Mouse (Mus musculus): Measurements from ENCODE around the gene Thap4. TPM values are rescaled to one million over a fixed set of nuclear protein-coding genes. Genes with fewer than 3 reads are reported as not detected.

The Thap4 gene
- polyA plus RNA-seq, 1 experiment, result 226 TPM

DNA sequence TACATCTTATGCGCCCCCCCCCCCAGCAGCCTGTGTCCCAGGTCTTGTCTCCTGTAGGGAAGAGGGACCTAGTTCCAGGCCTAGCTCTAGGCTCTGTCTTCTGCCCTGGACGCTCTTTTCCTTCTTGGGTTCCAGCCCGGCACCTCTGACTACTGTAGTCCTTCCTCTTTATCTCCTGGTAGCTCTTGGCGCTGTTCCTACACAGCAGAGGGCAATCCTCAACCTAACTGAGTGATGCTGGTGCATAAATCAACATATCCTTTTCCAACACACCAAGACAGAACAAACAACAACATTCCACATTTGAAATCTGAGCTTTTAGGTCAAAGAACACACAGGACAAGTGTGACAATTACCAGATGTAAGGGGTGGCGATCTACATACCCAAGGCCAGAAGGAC lies 8.5 kb downstream of the Thap4 start:
- H3K27ac ChIP-seq (ENCODE audit: insufficient read depth, low read depth, low read length), result no peak overlapping the region
- 74% methylated on average over 5 of the region's 5 CpGs for WGBS
- no peak for TF ChIP-seq POLR2A (IDR thresholded peaks at IDR 0.05; ENCODE audit: low read depth, low read length)
- peaks cover 8% of the 10 kb centered on the region; the same call in 1 of the 2 replicates for H3K4me1 ChIP-seq (ENCODE audit: control insufficient read depth, insufficient read depth, low read length)
- no peak overlapping the region for H3K4me3 ChIP-seq (ENCODE audit: insufficient read depth, low read depth, low read length)
- DNase-seq, result no peak
- H3K36me3 ChIP-seq (ENCODE audit: control insufficient read depth, insufficient read depth, low read length), result no peaks in the 10 kb centered on the region; the same call in 1 of the 2 replicates
- H3K27me3 ChIP-seq (replicated peaks; ENCODE audit: control insufficient read depth, insufficient read depth, low read length), result no peaks in the 10 kb centered on the region

DNA sequence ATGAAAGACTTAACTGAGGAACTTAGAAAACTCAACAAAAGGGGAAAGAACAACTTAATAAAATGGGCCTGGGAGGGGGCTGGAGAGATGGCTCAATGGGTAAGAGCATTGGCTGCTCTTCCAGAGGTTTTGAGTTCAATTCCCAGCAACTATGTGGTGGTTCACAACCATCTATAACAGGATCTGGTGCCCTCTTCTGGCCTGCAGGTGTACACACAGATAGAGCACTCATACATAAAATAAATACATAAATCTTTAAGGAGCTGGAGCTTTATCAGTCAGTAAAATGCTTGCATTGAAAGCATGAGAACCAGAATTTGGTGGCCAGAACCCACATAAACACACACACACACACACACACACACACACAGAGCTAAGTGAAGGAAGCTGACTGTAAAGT lies 11.8 kb downstream of the Thap4 start:
- Histone ChIP-seq H3K27me3 (replicated peaks; ENCODE audit: control insufficient read depth, insufficient read depth, low read length) (no peaks in the 10 kb centered on the region), H3K36me3 (ENCODE audit: control insufficient read depth, insufficient read depth, low read length) (no peaks in the 10 kb centered on the region; the same call in 1 of the 2 replicates), H3K27ac (ENCODE audit: insufficient read depth, low read depth, low read length) (no peak overlapping the region), H3K4me1 (ENCODE audit: control insufficient read depth, insufficient read depth, low read length) (peaks cover 4% of the 10 kb centered on the region; the same call in 1 of the 2 replicates), H3K4me3 (ENCODE audit: insufficient read depth, low read depth, low read length) (no peak overlapping the region)
- no peak for TF ChIP-seq CTCF (conservative IDR thresholded peaks at IDR 0.05; ENCODE audit: insufficient read depth, insufficient read length, low read depth, low read length)
- TF ChIP-seq POLR2A (IDR thresholded peaks at IDR 0.05; ENCODE audit: low read depth, low read length), result no peak
- no peak for DNase-seq

- no peak overlapping the region for H3K4me3 ChIP-seq (ENCODE audit: insufficient read depth, low read depth, low read length)
- peaks cover 4% of the 10 kb centered on the region; the same call in 1 of the 2 replicates for H3K4me1 ChIP-seq (ENCODE audit: control insufficient read depth, insufficient read depth, low read length)
- H3K36me3 ChIP-seq (ENCODE audit: control insufficient read depth, insufficient read depth, low read length), result no peaks in the 10 kb centered on the region; the same call in 1 of the 2 replicates
- H3K27ac ChIP-seq (ENCODE audit: insufficient read depth, low read depth, low read length), result no peak overlapping the region
- DNase-seq, result no peak
- 67% methylated on average over 4 of the region's 4 CpGs for WGBS
- TF ChIP-seq POLR2A (IDR thresholded peaks at IDR 0.05; ENCODE audit: low read depth, low read length) (no peak), CTCF (conservative IDR thresholded peaks at IDR 0.05; ENCODE audit: insufficient read depth, insufficient read length, low read depth, low read length) (no peak)
- no peaks in the 10 kb centered on the region for H3K27me3 ChIP-seq (replicated peaks; ENCODE audit: control insufficient read depth, insufficient read depth, low read length)
These were observed 12.7 kb downstream of the Thap4 start for GRCm38 (mm10) chr1:93741987-93742386.

GRCm38 (mm10) chr1:93740671-93741070 lies 14.0 kb downstream of the Thap4 start:
- no peak for DNase-seq
- no peak overlapping the region for H3K27ac ChIP-seq (ENCODE audit: insufficient read depth, low read depth, low read length)
- no peaks in the 10 kb centered on the region for H3K27me3 ChIP-seq (replicated peaks; ENCODE audit: control insufficient read depth, insufficient read depth, low read length)
- TF ChIP-seq CTCF (conservative IDR thresholded peaks at IDR 0.05; ENCODE audit: insufficient read depth, insufficient read length, low read depth, low read length) (no peak), POLR2A (IDR thresholded peaks at IDR 0.05; ENCODE audit: low read depth, low read length) (no peak)
- H3K4me3 ChIP-seq (ENCODE audit: insufficient read depth, low read depth, low read length), result no peak overlapping the region
- H3K4me1 ChIP-seq (ENCODE audit: control insufficient read depth, insufficient read depth, low read length), result no peaks in the 10 kb centered on the region
- H3K36me3 ChIP-seq (ENCODE audit: control insufficient read depth, insufficient read depth, low read length), result no peaks in the 10 kb centered on the region; the same call in 1 of the 2 replicates
- WGBS, result 88% methylated on average over 2 of the region's 2 CpGs

GRCm38 (mm10) chr1:93737711-93738110 lies 17.0 kb downstream of the Thap4 start:
- TF ChIP-seq POLR2A (IDR thresholded peaks at IDR 0.05; ENCODE audit: low read depth, low read length) (no peak), CTCF (conservative IDR thresholded peaks at IDR 0.05; ENCODE audit: insufficient read depth, insufficient read length, low read depth, low read length) (no peak)
- no peaks in the 10 kb centered on the region for H3K27me3 ChIP-seq (replicated peaks; ENCODE audit: control insufficient read depth, insufficient read depth, low read length)
- no peak for DNase-seq
- H3K36me3 ChIP-seq (ENCODE audit: control insufficient read depth, insufficient read depth, low read length), result no peaks in the 10 kb centered on the region
- H3K4me1 ChIP-seq (ENCODE audit: control insufficient read depth, insufficient read depth, low read length), result no peaks in the 10 kb centered on the region
- H3K27ac ChIP-seq (ENCODE audit: insufficient read depth, low read depth, low read length), result no peak overlapping the region
- H3K4me3 ChIP-seq (ENCODE audit: insufficient read depth, low read depth, low read length), result no peak overlapping the region
- 95% methylated on average over 5 of the region's 5 CpGs for WGBS

- DNase-seq, result no peak
- H3K4me3 ChIP-seq (ENCODE audit: insufficient read depth, low read depth, low read length), result no peak overlapping the region
- TF ChIP-seq POLR2A (IDR thresholded peaks at IDR 0.05; ENCODE audit: low read depth, low read length), result no peak
- no peak for TF ChIP-seq CTCF (conservative IDR thresholded peaks at IDR 0.05; ENCODE audit: insufficient read depth, insufficient read length, low read depth, low read length)
- no peak overlapping the region for H3K27ac ChIP-seq (ENCODE audit: insufficient read depth, low read depth, low read length)
- 87% methylated on average over 3 of the region's 3 CpGs for WGBS
- H3K27me3 ChIP-seq (replicated peaks; ENCODE audit: control insufficient read depth, insufficient read depth, low read length), result no peaks in the 10 kb centered on the region
- no peaks in the 10 kb centered on the region for H3K36me3 ChIP-seq (ENCODE audit: control insufficient read depth, insufficient read depth, low read length)
- peaks cover 5% of the 10 kb centered on the region; the same call in 1 of the 2 replicates for H3K4me1 ChIP-seq (ENCODE audit: control insufficient read depth, insufficient read depth, low read length)
These were observed 18.8 kb downstream of the Thap4 start for GRCm38 (mm10) chr1:93735859-93736258.

- DNase-seq, result peak; percentile 72
- Histone ChIP-seq H3K27ac (ENCODE audit: insufficient read depth, low read depth, low read length) (no peak overlapping the region), H3K27me3 (replicated peaks; ENCODE audit: control insufficient read depth, insufficient read depth, low read length) (no peaks in the 10 kb centered on the region), H3K4me1 (ENCODE audit: control insufficient read depth, insufficient read depth, low read length) (peaks cover 9% of the 10 kb centered on the region; the same call in 1 of the 2 replicates), H3K36me3 (ENCODE audit: control insufficient read depth, insufficient read depth, low read length) (no peaks in the 10 kb centered on the region), H3K4me3 (ENCODE audit: insufficient read depth, low read depth, low read length) (no peak overlapping the region)
- 27% methylated on average over 3 of the region's 3 CpGs for WGBS
- TF ChIP-seq CTCF (conservative IDR thresholded peaks at IDR 0.05; ENCODE audit: insufficient read depth, insufficient read length, low read depth, low read length) (no peak), POLR2A (IDR thresholded peaks at IDR 0.05; ENCODE audit: low read depth, low read length) (no peak)
These were observed 22.8 kb downstream of the Thap4 start for GRCm38 (mm10) chr1:93731880-93732281.

Data from kidney, adult 2 months (tissue).